Mouse (Mus musculus): Measurements from ENCODE around the gene Tbc1d13.
"Not testable (repeated sequence)": the region's sequence is repeated elsewhere in the genome, so short reads cannot be mapped to it uniquely, and the experiment has no call there.

Gene Tbc1d13

DNA sequence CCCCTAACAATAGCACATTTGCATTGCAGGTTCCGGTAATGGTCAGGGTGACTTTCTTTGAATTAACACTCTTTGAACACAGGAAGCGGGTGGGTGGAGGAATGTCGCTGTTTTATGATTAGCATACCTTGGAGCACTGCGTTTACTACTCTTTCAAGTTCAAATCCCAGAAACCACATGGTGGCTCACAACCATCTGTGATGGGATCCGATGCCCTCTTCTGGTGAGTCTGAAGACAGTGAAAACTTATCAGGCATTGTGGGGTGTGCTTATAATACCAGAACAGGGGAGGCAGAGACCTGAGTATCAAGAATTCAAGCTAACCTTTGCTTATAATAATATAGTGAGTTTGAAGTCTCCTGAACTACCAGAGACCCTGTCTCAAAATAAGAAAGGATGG lies 2.3 kb upstream of the Tbc1d13 start:
- not testable (repeated sequence) for DNase-seq

- no peak for DNase-seq
Measured at GRCm38 (mm10) chr2:30132801-30133612, 539 bp upstream of the Tbc1d13 start.

DNA sequence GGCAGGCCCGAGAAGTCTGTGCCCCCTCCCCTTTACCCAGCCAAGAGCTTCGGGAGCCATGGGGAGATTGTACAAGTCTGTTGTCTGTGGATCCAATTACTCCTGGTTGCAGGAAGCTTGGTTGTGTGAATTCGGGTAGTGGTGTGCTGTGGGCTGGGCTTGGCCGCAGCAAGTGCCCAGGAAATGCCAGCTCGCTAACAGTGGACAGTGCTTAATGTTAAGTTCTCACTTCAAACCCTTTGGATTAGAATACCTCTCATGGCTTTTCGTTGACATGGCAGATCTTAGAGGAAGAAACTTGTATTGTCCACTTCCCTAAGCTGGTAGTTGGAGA lies 799 bp downstream of the Tbc1d13 start:
- no peak for DNase-seq

DNA sequence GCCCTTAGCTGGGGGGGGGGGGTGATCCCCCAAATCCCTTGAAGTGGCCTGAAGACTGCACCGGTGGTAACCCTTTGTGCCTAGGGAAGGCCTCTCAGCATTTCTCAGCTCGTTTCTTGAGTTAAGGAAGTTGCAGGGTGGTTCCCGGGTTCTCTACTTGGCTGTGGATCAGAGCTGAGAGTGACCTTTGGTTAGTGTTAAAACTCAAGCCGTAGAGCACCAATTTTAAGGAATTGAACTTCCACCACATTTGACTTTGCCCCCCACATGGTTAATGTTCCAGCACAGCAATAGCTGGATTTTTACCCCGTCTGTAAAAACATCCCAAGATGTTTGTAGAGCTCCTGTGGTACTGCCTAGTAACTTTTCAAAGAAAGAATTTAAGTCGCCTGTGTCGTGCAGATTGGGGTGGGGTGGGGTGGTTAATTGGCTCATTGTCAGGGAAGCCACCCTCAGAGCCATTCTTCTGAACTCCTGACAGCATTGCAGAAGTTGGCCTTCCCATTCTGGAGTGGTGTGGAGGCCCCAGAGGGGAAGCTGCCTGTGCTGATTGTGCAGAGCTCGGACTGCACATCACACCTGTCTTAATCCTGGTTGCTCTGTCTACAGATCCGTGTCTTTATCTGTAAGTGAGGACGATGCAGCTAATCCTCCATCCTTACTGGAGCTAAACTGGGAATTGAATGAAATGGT lies 1.5 kb downstream of the Tbc1d13 start:
- no peak for DNase-seq

- no peak for DNase-seq
Measured at GRCm38 (mm10) chr2:30136458-30136857, 2.9 kb downstream of the Tbc1d13 start.

DNA sequence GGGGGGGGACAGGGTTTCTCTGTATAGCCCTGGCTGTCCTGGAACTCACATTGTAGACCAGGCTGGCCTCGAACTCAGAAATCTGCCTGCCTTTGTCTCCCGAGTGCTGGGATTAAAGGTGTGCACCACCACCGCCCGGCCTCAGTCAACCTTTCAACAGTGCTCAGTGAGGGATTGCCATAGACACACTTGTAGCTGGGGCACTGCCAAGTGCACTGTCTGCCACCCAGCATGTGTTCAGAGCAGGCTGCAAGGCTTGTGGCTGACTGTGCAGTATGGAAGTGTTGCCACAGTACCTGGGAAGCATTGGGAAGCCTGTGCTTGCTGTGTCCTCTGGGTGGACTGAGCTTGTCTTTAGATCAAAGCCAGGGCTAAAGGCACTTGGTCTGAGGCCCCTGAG lies 6.5 kb downstream of the Tbc1d13 start:
- DNase-seq: not testable (repeated sequence)

GRCm38 (mm10) chr2:30144436-30144835 lies 10.9 kb downstream of the Tbc1d13 start:
- DNase-seq: no peak

- DNase-seq: no peak
Measured at GRCm38 (mm10) chr2:30147466-30147865, 13.9 kb downstream of the Tbc1d13 start.

DNA sequence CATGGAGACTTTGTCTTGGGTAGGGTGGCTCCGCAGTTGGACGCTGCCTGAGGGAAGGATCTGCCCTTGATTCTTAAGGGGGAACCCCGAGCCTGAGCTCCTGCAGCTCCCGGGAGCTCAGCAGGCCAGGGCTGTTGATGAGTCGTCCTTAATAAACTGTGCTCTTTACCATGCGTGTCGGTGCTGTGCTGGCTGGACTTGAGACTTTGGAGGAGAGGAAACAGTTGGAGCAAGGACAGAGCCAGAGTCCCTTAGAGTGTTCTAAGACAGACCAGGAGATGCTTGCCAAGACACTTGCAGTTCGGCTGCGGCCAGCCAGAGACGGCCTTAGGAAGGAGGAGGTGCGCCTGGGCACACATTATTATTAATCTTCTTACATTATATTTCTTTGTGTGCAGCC lies 18.3 kb downstream of the Tbc1d13 start:
- DNase-seq: no peak

DNA sequence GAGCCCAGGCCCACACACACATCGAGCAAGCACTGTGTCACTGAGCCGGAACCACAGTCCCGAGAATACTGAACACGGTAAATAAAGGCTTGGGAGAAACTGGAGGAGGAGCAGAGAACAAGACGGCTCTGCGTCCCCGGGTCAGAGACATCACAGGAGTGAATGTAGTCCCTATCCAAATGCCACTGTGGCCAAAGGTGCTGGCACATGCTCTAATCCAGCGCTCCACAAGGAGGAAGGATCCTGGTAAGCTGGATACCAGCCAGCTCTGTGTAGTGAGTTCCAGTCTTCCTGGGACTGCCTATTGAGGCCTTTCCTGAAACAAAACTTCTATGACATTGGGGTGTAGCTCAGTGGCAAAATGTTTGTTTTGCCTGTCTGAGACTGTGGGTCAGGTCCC lies 19.1 kb downstream of the Tbc1d13 start:
- DNase-seq: no peak

DNA sequence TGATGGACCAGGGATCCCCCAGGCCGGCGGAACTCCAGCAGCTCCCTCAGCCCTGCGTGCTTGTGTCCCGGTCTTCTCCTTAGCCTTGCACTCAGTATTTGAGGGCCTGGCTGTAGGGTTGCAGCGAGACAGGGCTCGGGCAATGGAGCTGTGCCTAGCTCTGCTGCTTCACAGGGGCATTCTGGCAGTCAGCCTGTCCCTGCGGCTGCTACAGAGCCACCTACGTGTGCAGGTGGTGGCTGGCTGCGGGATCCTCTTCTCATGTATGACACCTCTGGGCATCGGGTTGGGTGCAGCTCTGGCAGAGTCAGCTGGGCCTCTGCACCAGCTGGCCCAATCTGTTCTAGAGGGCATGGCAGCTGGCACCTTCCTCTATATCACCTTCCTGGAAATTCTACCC lies 26.3 kb downstream of the Tbc1d13 start:
- DNase-seq: not testable (repeated sequence)

DNA sequence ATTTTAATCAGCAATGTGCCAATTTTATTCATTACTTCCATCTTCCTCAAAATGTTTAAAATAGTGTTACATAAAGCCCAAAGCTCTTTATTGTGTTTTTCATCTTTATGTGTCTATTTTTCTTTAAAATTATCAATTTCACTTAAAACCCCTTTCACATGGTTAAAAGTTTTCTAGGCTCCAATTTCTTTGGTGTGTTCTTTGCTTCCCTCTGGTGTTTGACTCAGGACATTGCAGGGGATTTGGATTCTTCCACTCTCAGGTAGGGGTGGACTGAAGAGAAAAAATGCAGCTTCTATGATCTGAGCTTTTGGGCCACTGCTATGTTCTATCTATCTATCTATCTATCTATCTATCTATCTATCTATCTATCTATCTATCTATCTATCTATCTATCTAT lies 28.3 kb downstream of the Tbc1d13 start:
- no peak for DNase-seq

- no peak for DNase-seq
Measured at GRCm38 (mm10) chr2:30164340-30164932, 30.9 kb downstream of the Tbc1d13 start.

GRCm38 (mm10) chr2:30166677-30167076 lies 33.1 kb downstream of the Tbc1d13 start:
- no peak for DNase-seq

DNA sequence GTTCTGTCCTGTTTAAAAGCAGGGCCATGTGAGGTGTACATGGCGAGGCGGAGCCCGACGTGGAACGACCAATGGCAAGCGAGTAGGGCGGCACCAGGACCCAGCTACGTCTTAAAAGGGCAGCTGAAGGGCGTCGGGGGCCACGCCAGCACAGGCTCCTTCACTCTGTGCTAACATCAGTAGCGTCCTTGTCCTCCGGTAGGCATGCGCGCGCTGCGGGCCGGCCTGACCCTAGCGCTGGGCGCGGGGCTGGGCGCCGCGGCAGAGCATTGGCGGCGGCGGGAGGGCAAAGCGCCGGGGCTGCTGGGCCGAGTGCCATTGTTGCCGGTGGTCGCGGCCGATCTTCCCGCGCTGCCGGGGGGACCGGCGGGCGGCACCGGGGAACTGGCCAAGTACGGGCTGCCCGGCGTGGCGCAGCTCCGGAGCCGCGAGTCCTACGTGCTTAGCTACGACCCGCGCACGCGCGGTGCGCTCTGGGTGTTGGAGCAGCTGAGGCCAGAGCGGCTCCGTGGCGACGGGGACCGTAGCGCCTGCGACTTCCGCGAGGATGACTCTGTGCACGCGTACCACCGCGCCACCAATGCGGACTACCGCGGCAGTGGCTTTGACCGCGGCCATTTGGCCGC lies 37.9 kb downstream of the Tbc1d13 start, which contains the start of gene Endog:
Endog (plus strand) TSS at position 123 of the 626 bp plus-strand sequence.
- peak; percentile 92 for DNase-seq

DNA sequence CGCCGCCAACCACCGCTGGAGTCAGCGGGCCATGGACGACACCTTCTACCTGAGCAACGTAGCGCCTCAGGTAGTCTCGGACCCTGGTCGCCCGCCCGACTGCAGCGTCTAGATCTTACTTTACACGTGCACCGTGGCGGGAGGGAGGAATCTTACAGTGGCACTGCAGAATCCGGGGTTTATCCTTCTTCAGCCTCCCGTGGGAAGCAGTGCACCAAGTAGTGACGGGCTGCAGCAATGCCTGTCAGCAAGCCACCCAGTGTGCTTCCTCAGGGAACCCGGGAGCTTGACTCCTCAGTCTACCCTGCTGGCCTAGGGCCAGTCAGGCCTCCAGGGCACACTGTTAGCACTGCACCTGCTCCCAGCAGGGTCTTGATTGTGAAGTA lies 38.4 kb downstream of the Tbc1d13 start:
- no peak for DNase-seq

GRCm38 (mm10) chr2:30173541-30174240 lies 40.1 kb downstream of the Tbc1d13 start:
- DNase-seq: no peak

- no peak for DNase-seq
Measured at GRCm38 (mm10) chr2:30175897-30176296, 42.4 kb downstream of the Tbc1d13 start.

- DNase-seq: no peak
Measured at GRCm38 (mm10) chr2:30176561-30176960, 43.0 kb downstream of the Tbc1d13 start.

DNA sequence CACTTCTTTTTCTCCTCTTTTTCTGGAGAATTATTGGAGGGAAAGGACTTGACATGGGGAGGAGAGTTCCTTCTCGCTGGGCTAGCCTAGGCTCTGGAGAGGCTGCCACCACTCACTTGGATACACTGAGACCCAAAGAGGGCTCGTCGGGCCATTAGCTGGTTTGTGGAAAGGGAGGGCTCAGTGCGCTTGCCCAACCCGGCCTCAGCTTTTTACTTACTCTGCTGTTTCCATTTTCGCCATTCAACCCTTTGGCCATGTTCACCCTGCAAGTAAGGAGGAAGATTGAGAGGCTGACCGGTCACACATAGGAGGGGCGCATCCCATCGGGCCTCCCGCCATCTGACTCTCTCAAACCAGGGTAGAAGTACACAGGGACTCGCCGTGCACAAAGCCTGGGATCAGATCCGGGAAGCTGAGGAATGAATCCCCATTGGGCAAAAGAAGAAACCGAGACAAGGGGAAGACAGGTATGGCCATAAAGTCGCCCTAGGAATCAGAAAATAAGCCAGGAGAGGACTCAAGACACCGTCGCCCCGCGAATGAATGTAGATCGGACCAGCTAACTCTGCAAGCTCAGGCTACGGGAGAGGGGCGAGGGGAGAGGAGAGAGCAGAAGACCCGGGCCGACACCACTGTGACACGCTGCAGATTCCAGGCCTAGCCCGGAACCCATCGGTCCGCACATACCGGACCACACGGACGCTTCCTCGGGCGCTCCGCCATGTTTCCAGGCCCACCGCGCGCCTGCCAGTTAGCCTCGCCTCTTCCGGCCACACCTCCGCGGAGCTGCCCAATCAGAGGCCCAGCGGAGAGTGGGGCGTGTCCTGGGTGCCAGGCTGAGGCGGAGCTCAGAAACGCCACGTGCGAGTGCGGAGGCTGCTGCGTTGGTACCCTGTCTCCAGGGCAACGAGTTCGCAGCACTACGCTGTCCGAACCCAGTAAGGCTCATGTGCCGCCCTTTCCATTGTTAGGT lies 44.4 kb downstream of the Tbc1d13 start, which contains the start of gene Spout1:
Spout1 (minus strand) TSS at position 760 of the 976 bp plus-strand sequence.
- DNase-seq: peak; percentile 98

DNA sequence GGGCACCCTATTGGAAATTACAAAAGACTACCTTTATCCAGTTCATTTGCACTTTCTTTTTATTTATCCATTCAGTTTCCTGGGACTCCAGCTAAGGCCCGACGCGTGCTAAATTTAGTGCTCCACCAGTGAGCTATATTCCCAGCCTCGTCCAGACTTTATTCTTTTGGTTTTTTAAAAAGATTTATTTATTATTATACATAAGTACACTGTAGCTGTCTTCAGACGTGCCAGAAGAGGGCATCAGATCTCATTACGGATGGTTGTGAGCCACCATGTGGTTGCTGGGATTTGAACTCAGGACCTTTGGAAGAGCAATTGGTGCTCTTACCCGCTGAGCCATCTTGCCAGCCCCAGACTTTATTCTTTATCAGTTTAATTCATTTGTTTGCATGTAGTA lies 45.2 kb downstream of the Tbc1d13 start:
- DNase-seq: not testable (repeated sequence)

DNA sequence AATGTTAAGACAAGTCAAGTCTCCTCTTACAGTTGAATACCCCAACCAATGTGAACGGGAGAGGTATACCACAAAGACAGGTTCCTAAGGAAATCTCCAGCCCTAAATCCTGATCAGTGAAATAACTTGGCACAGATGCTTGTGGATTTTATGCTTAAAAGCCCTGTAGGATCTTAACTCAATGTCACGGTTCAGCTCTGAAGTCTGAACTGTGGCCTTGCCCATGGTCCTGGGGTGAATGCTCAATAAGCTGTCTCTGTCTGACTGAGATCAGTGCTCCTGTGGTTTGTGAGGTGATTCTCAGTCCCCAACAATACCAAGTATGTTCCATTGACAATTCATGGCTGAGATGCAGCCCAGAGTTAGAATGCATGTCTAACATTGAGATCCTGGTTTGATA lies 48.9 kb downstream of the Tbc1d13 start:
- DNase-seq: no peak
